Mouse (Mus musculus): ENCODE data around the gene R3hdm4. TPM values are rescaled to one million over a fixed set of nuclear protein-coding genes. Genes with fewer than 3 reads are reported as not detected.

R3hdm4 gene
- polyA plus RNA-seq, 1 experiment from 2014 or later: 243 TPM

DNA sequence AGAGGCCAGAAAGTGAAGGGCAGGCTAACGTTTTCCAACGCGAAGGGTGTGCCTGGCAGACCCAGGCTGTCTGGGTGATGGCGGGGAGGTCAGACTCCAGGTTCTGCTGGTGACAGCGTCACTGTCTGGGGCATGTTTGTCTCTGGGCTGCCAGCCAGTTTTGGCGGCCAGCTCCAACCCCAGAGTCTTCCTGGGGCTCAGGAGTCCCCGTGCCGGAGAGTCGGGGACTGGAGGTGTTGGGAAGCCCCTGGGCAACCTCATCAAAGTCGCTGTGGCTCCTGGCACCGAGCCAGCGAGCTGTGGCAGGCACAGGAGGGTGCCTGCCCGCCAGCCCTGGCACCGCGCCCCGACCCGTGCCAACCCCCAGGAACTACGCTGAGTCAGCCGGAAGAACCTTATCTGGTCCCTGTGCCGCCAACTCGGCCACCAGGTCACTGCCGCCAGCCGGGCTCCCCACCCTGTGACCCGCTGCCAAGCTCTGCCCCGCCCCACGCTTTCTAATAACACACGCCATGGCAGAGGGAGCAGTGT is 16.0 kb upstream of the R3hdm4 start:
- peaks cover 36% of the 10 kb centered on the region for H3K36me3 ChIP-seq
- H3K4me2 ChIP-seq: peak overlapping the region; percentile 15; the same call in 1 of the 2 replicates
- H3K27ac ChIP-seq: peak overlapping the region; percentile 44; the same call in 1 of the 2 replicates
- peaks cover 61% of the 10 kb centered on the region for H3K4me1 ChIP-seq (replicated peaks)
- no peak overlapping the region for H3K4me3 ChIP-seq
- WGBS: 53% methylated on average over 27 of the region's 27 CpGs
- H3K9ac ChIP-seq: peak overlapping the region; percentile 0; the same call in 1 of the 2 replicates
- no peaks in the 10 kb centered on the region for H3K9me3 ChIP-seq
- ATAC-seq (ENCODE audit: low FRiP score): 0 out of 2 replicates have a peak, but pooled peaks have one; percentile 1
- no peaks in the 10 kb centered on the region for H3K27me3 ChIP-seq

DNA sequence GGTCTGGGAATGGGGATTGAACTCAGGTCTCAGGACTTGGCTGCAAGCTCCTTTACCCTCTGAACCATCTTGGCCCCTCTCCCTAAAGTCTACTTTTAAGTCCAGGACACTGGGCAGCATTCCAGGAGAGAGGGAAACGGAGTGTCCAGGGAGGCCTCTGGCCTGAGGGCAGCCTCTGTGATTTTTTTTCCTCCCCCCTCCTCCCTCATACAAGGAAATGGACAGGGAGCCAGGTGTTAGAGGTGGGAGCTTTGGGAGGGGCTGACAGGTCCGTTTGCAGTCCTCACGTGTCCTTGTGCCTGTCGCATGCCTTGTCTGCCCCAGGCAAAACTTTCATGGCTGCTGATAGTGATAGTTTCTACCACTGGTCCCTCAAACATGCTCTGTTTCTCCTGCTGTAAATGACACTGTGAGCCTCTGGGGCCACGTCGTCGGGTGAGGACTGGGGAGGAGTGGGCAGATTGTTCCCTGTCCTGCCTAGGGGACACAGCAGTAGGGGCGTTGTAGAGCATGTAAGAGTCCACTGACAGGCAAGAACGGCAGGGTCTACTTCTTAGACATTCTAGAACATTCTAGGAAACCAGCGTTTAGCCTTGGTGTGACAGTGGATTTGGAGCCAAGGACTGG is 15.4 kb upstream of the R3hdm4 start:
- H3K27me3 ChIP-seq: no peaks in the 10 kb centered on the region
- ATAC-seq (ENCODE audit: low FRiP score): no peak
- peaks cover 65% of the 10 kb centered on the region for H3K4me1 ChIP-seq (replicated peaks)
- peaks cover 36% of the 10 kb centered on the region for H3K36me3 ChIP-seq
- no peak overlapping the region for H3K4me3 ChIP-seq
- 77% methylated on average over 10 of the region's 10 CpGs for WGBS
- H3K27ac ChIP-seq: peak overlapping the region; percentile 44; the same call in 1 of the 2 replicates
- peak overlapping the region; percentile 15; the same call in 1 of the 2 replicates for H3K4me2 ChIP-seq
- peak overlapping the region; percentile 5; the same call in 1 of the 2 replicates for H3K9ac ChIP-seq
- H3K9me3 ChIP-seq: no peaks in the 10 kb centered on the region

DNA sequence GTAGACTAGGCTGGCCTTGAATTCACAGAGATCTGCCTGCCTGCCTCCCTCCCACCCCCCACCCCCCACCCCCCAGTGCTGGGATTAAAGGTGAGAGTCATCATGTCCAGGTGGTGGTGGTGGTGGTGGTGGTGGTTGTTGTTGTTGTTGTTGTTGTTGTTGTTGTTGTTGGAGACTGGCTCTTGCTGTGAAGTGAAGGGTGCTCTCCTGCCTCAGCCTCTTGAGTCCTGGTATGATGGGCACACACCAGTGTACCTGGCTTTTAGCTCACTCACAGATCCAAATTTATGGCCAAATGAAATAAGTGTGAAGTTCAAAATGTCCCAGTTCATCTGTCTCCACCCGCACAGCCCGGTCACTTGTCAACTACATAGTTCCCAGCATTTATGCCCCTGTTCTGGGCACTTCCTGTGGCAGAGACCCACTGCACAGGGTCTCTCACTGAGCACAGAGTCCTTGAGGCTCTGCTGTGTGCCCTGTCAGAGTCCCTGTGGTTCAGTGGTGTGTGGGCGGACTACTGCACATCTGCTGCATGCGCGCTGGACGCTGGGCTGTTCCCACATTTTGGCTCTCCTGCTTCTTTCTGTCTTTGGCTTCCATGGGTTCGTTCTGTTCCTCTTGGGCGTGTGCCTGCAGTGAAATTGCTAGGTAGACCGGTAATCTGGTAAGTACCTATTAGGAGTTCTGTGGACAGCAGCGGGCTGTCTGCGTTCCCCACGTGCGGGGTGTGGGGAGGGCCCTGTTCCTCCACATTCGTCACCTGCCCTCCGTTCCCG is 14.0 kb upstream of the R3hdm4 start:
- no peak for ATAC-seq (ENCODE audit: low FRiP score)
- Histone ChIP-seq H3K27me3 (no peaks in the 10 kb centered on the region), H3K4me3 (no peak overlapping the region), H3K9me3 (no peaks in the 10 kb centered on the region), H3K27ac (peak overlapping the region; percentile 71; the same call in 1 of the 2 replicates), H3K36me3 (peaks cover 40% of the 10 kb centered on the region), H3K4me1 (replicated peaks) (peaks cover 79% of the 10 kb centered on the region), H3K4me2 (no peak overlapping the region), H3K9ac (no peak overlapping the region)
- WGBS: 91% methylated on average over 16 of the region's 16 CpGs

DNA sequence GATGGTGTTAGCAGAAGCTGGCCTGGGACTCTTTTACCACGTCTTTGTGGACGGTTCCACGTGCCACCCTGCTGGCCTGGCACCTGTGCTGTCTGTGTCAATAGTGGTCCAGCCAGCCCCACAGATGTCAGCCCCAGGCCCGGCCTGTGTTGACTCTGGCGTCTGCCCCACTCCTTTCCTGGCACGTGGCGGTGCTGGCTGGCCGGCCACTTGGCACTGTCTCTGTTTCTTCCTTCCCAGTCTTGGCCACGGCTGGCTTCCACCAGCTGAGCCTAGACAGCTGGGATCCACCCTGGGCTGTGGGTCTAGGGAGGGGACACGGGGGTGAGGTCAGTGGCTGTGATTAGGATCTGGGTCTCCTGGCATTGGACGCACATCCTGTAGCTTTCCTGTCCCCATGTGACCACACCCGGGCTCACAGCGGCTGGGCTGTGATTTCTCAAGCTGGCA is 13.3 kb upstream of the R3hdm4 start:
- H3K4me2 ChIP-seq: no peak overlapping the region
- peak overlapping the region; percentile 71 for H3K27ac ChIP-seq
- peak overlapping the region; percentile 57; the same call in 1 of the 2 replicates for H3K9ac ChIP-seq
- H3K4me1 ChIP-seq (replicated peaks): peaks cover 86% of the 10 kb centered on the region
- WGBS: 43% methylated on average over 13 of the region's 13 CpGs
- ATAC-seq (ENCODE audit: low FRiP score): peak; percentile 30; the same call in 1 of the 2 replicates
- H3K4me3 ChIP-seq: no peak overlapping the region
- H3K9me3 ChIP-seq: no peaks in the 10 kb centered on the region
- H3K36me3 ChIP-seq: peaks cover 38% of the 10 kb centered on the region
- no peaks in the 10 kb centered on the region for H3K27me3 ChIP-seq

DNA sequence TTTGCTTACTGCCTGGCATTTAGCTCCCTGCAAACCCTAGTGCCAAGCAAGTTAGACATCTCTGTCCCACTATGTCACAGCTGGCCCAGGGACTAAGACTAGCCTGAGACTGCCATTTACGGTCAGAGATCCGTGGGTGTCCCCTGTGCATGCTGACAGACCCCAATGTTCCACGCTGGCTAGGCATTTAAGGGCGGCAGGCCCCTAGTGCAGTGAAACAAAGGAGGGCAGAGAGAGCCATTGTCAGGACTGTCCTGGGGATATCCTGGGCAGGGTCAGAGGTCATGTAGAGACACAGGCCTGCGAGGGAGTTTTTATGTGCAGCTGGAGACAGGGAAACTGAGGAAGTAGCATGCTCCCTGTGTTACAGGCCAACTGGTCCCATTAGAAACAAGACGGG is 12.9 kb upstream of the R3hdm4 start:
- H3K9ac ChIP-seq: peak overlapping the region; percentile 57
- no peak overlapping the region for H3K4me2 ChIP-seq
- no peaks in the 10 kb centered on the region for H3K27me3 ChIP-seq
- peak overlapping the region; percentile 71 for H3K27ac ChIP-seq
- WGBS: 22% methylated on average over 6 of the region's 6 CpGs
- no peaks in the 10 kb centered on the region for H3K9me3 ChIP-seq
- ATAC-seq (ENCODE audit: low FRiP score): no peak
- H3K4me3 ChIP-seq: no peak overlapping the region
- H3K4me1 ChIP-seq (replicated peaks): peaks cover 90% of the 10 kb centered on the region
- H3K36me3 ChIP-seq: peaks cover 33% of the 10 kb centered on the region

DNA sequence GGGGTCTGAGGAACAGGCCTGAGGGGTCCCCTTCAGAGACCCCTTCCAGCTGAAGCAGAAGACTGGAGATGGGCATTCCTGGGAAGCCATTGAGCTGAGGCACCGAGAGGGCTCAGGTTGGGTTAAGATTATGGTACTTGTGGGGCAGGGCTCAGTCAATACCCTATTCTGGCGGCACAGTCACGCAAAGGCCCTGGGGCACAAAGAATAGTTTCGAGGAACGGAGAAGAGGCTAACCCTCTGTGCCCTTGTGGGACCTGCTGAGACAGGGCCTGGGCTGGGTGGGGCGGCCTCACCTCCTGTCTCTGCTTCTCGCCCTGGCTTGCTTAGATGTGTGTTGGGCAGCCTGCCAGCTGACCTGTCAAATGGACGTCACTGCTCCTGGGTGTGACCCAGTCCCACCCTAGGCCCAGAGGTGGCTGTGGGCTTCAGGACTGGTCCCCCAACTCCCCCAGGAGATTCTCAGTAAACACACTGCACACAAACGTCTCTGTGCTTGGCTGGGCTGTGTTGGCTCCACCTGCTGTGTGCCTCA is 12.2 kb upstream of the R3hdm4 start:
- Histone ChIP-seq H3K4me1 (replicated peaks) (peaks cover 92% of the 10 kb centered on the region), H3K36me3 (peaks cover 32% of the 10 kb centered on the region), H3K9me3 (no peaks in the 10 kb centered on the region), H3K27ac (peak overlapping the region; percentile 71), H3K4me3 (no peak overlapping the region), H3K4me2 (no peak overlapping the region), H3K27me3 (no peaks in the 10 kb centered on the region), H3K9ac (peak overlapping the region; percentile 57)
- ATAC-seq (ENCODE audit: low FRiP score): no peak
- WGBS: 51% methylated on average over 9 of the region's 9 CpGs

DNA sequence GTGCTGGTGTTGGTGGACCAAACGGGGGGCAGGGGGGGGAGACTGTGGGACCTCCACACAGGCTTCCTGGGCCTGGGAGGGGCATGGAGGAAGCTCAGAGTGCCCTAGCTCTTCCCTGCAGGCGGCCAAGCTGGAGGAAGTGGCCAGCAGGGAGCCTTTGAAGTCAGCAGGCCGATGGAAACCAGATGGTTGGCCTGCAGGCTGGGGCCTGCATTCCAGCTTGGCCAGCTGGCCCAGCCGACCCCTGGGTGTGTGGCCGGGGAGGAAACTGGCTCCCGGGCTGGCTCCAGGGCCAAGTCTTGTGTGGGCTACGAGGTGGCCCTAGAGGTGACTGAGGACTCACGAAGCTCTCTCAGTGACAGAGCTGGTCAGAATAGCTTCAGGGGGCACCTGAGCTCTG is 11.7 kb upstream of the R3hdm4 start:
- ATAC-seq (ENCODE audit: low FRiP score): no peak
- peak overlapping the region; percentile 57 for H3K9ac ChIP-seq
- H3K4me3 ChIP-seq: no peak overlapping the region
- peaks cover 27% of the 10 kb centered on the region for H3K36me3 ChIP-seq
- H3K4me1 ChIP-seq (replicated peaks): peaks cover 88% of the 10 kb centered on the region
- H3K9me3 ChIP-seq: no peaks in the 10 kb centered on the region
- peak overlapping the region; percentile 71 for H3K27ac ChIP-seq
- H3K4me2 ChIP-seq: 0 out of 2 replicates have a peak overlapping the region, but pooled peaks have one; percentile 4
- 15% methylated on average over 8 of the region's 8 CpGs for WGBS
- no peaks in the 10 kb centered on the region for H3K27me3 ChIP-seq

DNA sequence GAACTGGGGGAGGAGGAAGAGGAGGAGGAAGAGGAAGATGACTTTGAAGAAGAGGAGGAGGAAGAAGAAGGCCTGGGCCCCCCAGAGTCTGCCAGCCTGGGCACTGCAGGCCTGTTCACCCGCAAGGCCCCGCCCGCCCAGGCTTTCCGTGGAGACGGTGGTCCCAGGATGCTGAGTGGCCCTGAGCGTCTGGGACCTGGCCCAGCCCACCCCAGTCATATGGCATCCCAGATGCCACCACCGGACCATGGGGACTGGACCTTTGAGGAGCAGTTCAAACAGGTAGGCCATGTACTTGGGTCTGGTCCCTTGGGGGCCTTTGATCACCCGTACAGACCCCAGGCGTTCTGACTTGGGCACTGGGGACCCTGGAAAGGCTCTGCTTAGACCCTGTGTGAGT is 10.8 kb upstream of the R3hdm4 start:
- Histone ChIP-seq H3K4me2 (no peak overlapping the region), H3K9ac (no peak overlapping the region), H3K27me3 (no peaks in the 10 kb centered on the region), H3K9me3 (no peaks in the 10 kb centered on the region), H3K4me1 (replicated peaks) (peaks cover 79% of the 10 kb centered on the region), H3K4me3 (no peak overlapping the region), H3K27ac (peak overlapping the region; percentile 23; the same call in 1 of the 2 replicates), H3K36me3 (peaks cover 27% of the 10 kb centered on the region)
- 85% methylated on average over 9 of the region's 9 CpGs for WGBS
- no peak for ATAC-seq (ENCODE audit: low FRiP score)

DNA sequence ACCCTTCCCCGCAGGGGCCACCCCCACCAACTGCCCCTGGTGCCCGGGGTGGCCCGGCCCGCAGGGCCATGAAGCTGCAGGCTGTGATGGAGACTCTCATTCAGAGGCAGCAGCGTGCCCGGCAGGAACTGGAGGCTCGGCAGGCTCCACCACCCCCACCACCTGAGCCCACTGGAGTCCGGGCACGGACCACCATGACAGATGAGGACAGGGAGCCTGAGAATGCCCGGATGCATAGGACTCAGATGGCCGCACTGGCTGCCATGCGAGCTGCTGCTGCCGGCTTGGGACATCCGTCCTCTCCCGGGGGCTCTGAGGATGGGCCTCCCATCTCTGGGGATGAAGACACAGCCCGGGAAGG is 9.8 kb upstream of the R3hdm4 start:
- H3K4me2 ChIP-seq: peak overlapping the region; percentile 15; the same call in 1 of the 2 replicates
- peak overlapping the region; percentile 95 for H3K9ac ChIP-seq
- no peak for ATAC-seq (ENCODE audit: low FRiP score)
- no peaks in the 10 kb centered on the region for H3K9me3 ChIP-seq
- peaks cover 79% of the 10 kb centered on the region for H3K4me1 ChIP-seq (replicated peaks)
- H3K27ac ChIP-seq: peak overlapping the region; percentile 60
- H3K36me3 ChIP-seq: peaks cover 27% of the 10 kb centered on the region
- 58% methylated on average over 16 of the region's 16 CpGs for WGBS
- no peaks in the 10 kb centered on the region for H3K27me3 ChIP-seq
- H3K4me3 ChIP-seq: no peak overlapping the region

DNA sequence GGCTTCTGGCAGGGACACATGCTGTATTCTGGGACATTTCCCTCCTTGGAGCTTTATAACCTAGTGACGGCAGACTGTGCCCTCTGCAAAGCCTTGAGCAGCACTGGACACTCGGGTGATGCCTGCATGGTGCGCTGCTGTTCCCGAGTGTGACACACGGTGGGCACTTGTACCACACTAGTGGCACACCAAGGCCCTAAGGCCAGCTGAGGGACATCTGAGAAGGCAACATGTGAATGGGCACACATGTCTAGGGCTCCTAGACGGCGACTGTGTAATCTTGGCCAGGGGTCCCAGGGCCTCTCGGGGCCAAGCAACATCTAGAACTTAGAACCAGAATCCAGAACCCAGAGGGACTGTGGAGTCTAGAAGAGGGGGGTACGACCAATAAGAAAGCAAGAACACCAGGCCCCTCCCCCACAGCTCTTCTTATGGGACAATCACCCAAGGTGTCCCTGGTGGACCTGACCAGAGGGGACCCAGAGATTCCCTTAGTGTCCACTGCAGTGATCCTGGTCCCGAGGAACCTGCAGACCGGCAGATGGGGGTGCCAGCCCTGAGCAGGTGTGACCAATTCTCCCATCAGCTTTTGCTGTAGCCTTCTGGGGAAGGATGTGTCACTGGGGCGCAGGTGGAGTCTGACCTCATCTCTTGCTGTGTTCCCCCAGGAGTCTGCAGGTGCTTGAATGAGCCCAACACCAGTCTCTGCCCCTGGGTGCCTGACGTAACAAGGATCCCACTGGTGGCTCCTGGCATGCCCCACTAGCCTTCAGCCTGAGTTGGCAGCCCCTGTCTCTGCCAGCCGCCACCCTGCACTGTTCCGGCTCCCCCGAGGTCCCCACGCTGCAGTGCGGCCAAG is 9.2 kb upstream of the R3hdm4 start:
- H3K9ac ChIP-seq: peak overlapping the region; percentile 95
- no peaks in the 10 kb centered on the region for H3K27me3 ChIP-seq
- no peaks in the 10 kb centered on the region for H3K9me3 ChIP-seq
- peaks cover 78% of the 10 kb centered on the region for H3K4me1 ChIP-seq (replicated peaks)
- peaks cover 27% of the 10 kb centered on the region for H3K36me3 ChIP-seq
- no peak for ATAC-seq (ENCODE audit: low FRiP score)
- H3K4me3 ChIP-seq: peak overlapping the region; percentile 87; the same call in 1 of the 2 replicates
- peak overlapping the region; percentile 89 for H3K4me2 ChIP-seq
- WGBS: 80% methylated on average over 18 of the region's 18 CpGs
- peak overlapping the region; percentile 60 for H3K27ac ChIP-seq

DNA sequence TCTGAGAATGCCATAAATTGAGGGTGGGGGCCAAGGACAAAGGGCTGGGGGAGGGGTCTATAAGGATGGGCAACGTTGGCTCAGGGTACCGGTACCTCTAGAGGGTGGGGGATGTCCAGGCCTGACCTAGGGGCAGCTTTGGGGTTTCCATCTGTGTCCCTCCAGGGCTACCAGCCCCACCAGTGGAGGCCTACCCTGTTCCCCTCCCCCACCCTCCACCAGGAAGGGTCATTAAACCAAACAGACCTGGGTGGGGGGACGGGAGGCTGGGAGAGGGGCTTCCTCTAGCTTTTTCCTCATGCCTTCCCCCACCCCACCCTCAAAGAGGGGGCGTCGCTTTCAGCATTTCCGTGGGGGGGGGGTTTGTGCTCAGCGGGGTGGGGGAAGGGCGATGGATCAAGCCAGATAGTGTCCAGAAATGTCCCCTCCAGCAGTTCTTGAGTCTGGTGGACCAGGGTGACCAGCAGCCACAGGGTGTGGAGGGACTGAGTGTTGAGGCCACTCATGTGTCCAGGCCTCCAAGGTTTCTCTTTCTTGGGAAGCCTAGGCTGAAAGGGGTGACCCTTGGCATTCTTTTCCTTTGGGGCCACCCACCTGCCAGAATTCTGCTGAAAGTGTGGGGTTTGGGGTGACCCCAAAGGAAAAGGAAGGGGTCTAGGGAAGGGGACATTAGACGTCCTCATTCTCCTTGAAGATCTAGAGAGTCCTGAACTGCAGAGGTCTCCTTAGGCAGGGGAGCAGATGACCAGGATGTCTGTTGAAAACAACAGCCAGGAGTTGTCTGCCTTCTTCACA is 8.1 kb upstream of the R3hdm4 start:
- H3K36me3 ChIP-seq: peaks cover 27% of the 10 kb centered on the region
- peak overlapping the region; percentile 95 for H3K9ac ChIP-seq
- peak overlapping the region; percentile 89 for H3K4me2 ChIP-seq
- H3K9me3 ChIP-seq: no peaks in the 10 kb centered on the region
- H3K4me1 ChIP-seq (replicated peaks): peaks cover 69% of the 10 kb centered on the region
- WGBS: 22% methylated on average over 9 of the region's 9 CpGs
- peak overlapping the region; percentile 87 for H3K4me3 ChIP-seq
- no peak for ATAC-seq (ENCODE audit: low FRiP score)
- H3K27ac ChIP-seq: peak overlapping the region; percentile 94
- H3K27me3 ChIP-seq: peaks cover 5% of the 10 kb centered on the region; the same call in 1 of the 2 replicates
